ENCODE assay signal across 11 mouse cellular contexts in genomic region chr5:107436587-107437209, GRCm38 (mm10). TPM values are rescaled to one million over a fixed set of nuclear protein-coding genes. Genes with fewer than 3 reads are reported as not detected.
DNase-seq lines count a peak whose midpoint lies in the region; ATAC-seq and TF ChIP-seq lines count a peak whose summit lies in the region.
"Had no signal": no experiment of that assay in that cellular context is flagged by ENCODE, and none has a peak within 500 bp of the region (broad histone marks: within the 10 kb centered on the region; RNA-seq: fewer than 3 reads in every experiment).

No protein-coding gene starts in this region.

- no peaks in the 10 kb centered on the region for H3K9me3 ChIP-seq in forebrain, embryonic 13.5 days (replicated peaks)
- H3K9me3 ChIP-seq in forebrain, postnatal 0 days (ENCODE audit: low read length), result no peaks in the 10 kb centered on the region
- no peaks in the 10 kb centered on the region for H3K9me3 ChIP-seq in midbrain, embryonic 12.5 days
- H3K9me3 ChIP-seq in midbrain, embryonic 15.5 days, result no peaks in the 10 kb centered on the region
- H3K9me3 ChIP-seq in embryonic facial prominence, embryonic 10.5 days, result no peaks in the 10 kb centered on the region

- H3K4me1 ChIP-seq in forebrain, embryonic 13.5 days, result peaks cover 7% of the 10 kb centered on the region; the same call in 1 of the 2 replicates
- no peaks in the 10 kb centered on the region for H3K4me1 ChIP-seq in forebrain, postnatal 0 days (ENCODE audit: insufficient read depth)
- H3K4me1 ChIP-seq in midbrain, embryonic 12.5 days, result peaks cover 8% of the 10 kb centered on the region
- peaks cover 13% of the 10 kb centered on the region for H3K4me1 ChIP-seq in midbrain, embryonic 15.5 days
- peaks cover 12% of the 10 kb centered on the region for H3K4me1 ChIP-seq in embryonic facial prominence, embryonic 10.5 days

- H3K27ac ChIP-seq in forebrain, embryonic 13.5 days, result no peak overlapping the region
- H3K27ac ChIP-seq in forebrain, postnatal 0 days (ENCODE audit: low read depth, low read length), result no peak overlapping the region
- H3K27ac ChIP-seq in midbrain, embryonic 12.5 days (replicated peaks), result no peak overlapping the region
- no peak overlapping the region for H3K27ac ChIP-seq in midbrain, embryonic 15.5 days
- H3K27ac ChIP-seq in embryonic facial prominence, embryonic 10.5 days (replicated peaks), result peak overlapping the region; percentile 97

- H3K27me3 ChIP-seq in forebrain, embryonic 13.5 days, result no peaks in the 10 kb centered on the region
- H3K27me3 ChIP-seq in forebrain, postnatal 0 days (ENCODE audit: insufficient read depth, low read length), result no peaks in the 10 kb centered on the region
- no peaks in the 10 kb centered on the region; the same call in 1 of the 2 replicates for H3K27me3 ChIP-seq in midbrain, embryonic 12.5 days
- H3K27me3 ChIP-seq in midbrain, embryonic 15.5 days (replicated peaks), result no peaks in the 10 kb centered on the region
- no peaks in the 10 kb centered on the region for H3K27me3 ChIP-seq in embryonic facial prominence, embryonic 10.5 days (replicated peaks; ENCODE audit: low read depth, poor library complexity, severe bottlenecking)

- H3K4me2 ChIP-seq in forebrain, embryonic 13.5 days, result peak overlapping the region; percentile 63; the same call in 1 of the 2 replicates
- no peak overlapping the region for H3K4me2 ChIP-seq in forebrain, postnatal 0 days (ENCODE audit: low read depth)
- H3K4me2 ChIP-seq in midbrain, embryonic 12.5 days (replicated peaks), result peak overlapping the region; percentile 68; the same call in 1 of the 2 replicates
- H3K4me2 ChIP-seq in midbrain, embryonic 15.5 days, result no peak overlapping the region

- no peak overlapping the region for H3K4me3 ChIP-seq in forebrain, embryonic 13.5 days
- no peak overlapping the region for H3K4me3 ChIP-seq in forebrain, postnatal 0 days (ENCODE audit: low read depth, low read length)
- no peak overlapping the region for H3K4me3 ChIP-seq in midbrain, embryonic 12.5 days
- no peak overlapping the region for H3K4me3 ChIP-seq in midbrain, embryonic 15.5 days
- H3K4me3 ChIP-seq in embryonic facial prominence, embryonic 10.5 days, result 0 out of 2 replicates have a peak overlapping the region, but pooled peaks have one; percentile 90

- DNase-seq in forebrain, postnatal 0 days, result no peak
- DNase-seq in embryonic facial prominence, embryonic 10.5 days (ENCODE audit: low spot score), result no peak
- DNase-seq in testis, postnatal 14 days (ENCODE audit: low spot score), result peak; percentile 24
- DNase-seq in adrenal gland, adult 8-10 months, result no peak
- DNase-seq in urinary bladder, postnatal 10 days (ENCODE audit: low spot score), result no peak

- H3K36me3 ChIP-seq in forebrain, embryonic 13.5 days (ENCODE audit: poor library complexity, severe bottlenecking), result no peaks in the 10 kb centered on the region
- H3K36me3 ChIP-seq in forebrain, postnatal 0 days (ENCODE audit: insufficient read depth), result no peaks in the 10 kb centered on the region
- no peaks in the 10 kb centered on the region for H3K36me3 ChIP-seq in midbrain, embryonic 12.5 days
- no peaks in the 10 kb centered on the region for H3K36me3 ChIP-seq in midbrain, embryonic 15.5 days (replicated peaks)
- H3K36me3 ChIP-seq in embryonic facial prominence, embryonic 10.5 days (replicated peaks), result no peaks in the 10 kb centered on the region

- H3K9ac ChIP-seq in forebrain, embryonic 13.5 days, result no peak overlapping the region
- no peak overlapping the region for H3K9ac ChIP-seq in forebrain, postnatal 0 days
- H3K9ac ChIP-seq in midbrain, embryonic 12.5 days (replicated peaks), result no peak overlapping the region
- no peak overlapping the region for H3K9ac ChIP-seq in midbrain, embryonic 15.5 days

- no peak for TF ChIP-seq CTCF in forebrain, postnatal 0 days (IDR thresholded peaks at IDR 0.05; ENCODE audit: low read depth)

- no peak for ATAC-seq in forebrain, embryonic 13.5 days
- no peak for ATAC-seq in forebrain, postnatal 0 days
- ATAC-seq in midbrain, embryonic 12.5 days (ENCODE audit: low FRiP score, low read depth), result no peak
- ATAC-seq in midbrain, embryonic 15.5 days (replicated peaks), result no peak

- WGBS in forebrain, embryonic 13.5 days, result 78% methylated on average over 6 of the region's 6 CpGs
- WGBS in forebrain, postnatal 0 days, result 90% methylated on average over 6 of the region's 6 CpGs
- 78% methylated on average over 6 of the region's 6 CpGs for WGBS in midbrain, embryonic 12.5 days
- 85% methylated on average over 6 of the region's 6 CpGs for WGBS in midbrain, embryonic 15.5 days
- 69% methylated on average over 6 of the region's 6 CpGs for WGBS in embryonic facial prominence, embryonic 10.5 days

RNA-seq across cellular contexts. Expression of gene Btbd8, which starts 1.1 kb away (rescaled TPM):
- 14.5 and 14.6 TPM in 2 replicates for polyA plus RNA-seq in forebrain, embryonic 13.5 days (2015; fragmentation: Nextera tagmentation; extraction: Ambion mirVana)
- total RNA-seq in forebrain, postnatal 0 days (2014; rRNA removed), result 51.8 and 52.5 TPM in 2 replicates
- polyA plus RNA-seq in forebrain, postnatal 0 days (2015; fragmentation: Nextera tagmentation; extraction: Ambion mirVana), result 19.1 and 26.3 TPM in 2 replicates
- polyA plus RNA-seq in midbrain, embryonic 12.5 days (2016; fragmentation: Nextera tagmentation; extraction: Ambion mirVana), result 11.6 and 13.6 TPM in 2 replicates
- polyA plus RNA-seq in midbrain, embryonic 15.5 days (2015; fragmentation: Nextera tagmentation; extraction: Ambion mirVana), result 22.4 and 22.5 TPM in 2 replicates
- 4.5 and 4.9 TPM in 2 replicates for polyA plus RNA-seq in embryonic facial prominence, embryonic 10.5 days (2016; fragmentation: Nextera tagmentation; extraction: Ambion mirVana)
- total RNA-seq in adrenal gland, adult 8-10 months (2022), result 10 to 100 TPM in 1 of 4 experiments, 1 to 10 TPM in 3; 5.1 to 11.5 (median 8.9) TPM

RNA-seq across cellular contexts. Expression of gene Lpcat2b, which starts 5.3 kb away (rescaled TPM):
- not detected in 2 replicates for polyA plus RNA-seq in forebrain, embryonic 13.5 days (2015; fragmentation: Nextera tagmentation; extraction: Ambion mirVana)
- not detected in 2 replicates for total RNA-seq in forebrain, postnatal 0 days (2014; rRNA removed)
- polyA plus RNA-seq in forebrain, postnatal 0 days (2015; fragmentation: Nextera tagmentation; extraction: Ambion mirVana), result 0.05 TPM in 1 of 2 replicates, not detected in the other
- not detected in 2 replicates for polyA plus RNA-seq in midbrain, embryonic 12.5 days (2016; fragmentation: Nextera tagmentation; extraction: Ambion mirVana)
- polyA plus RNA-seq in midbrain, embryonic 15.5 days (2015; fragmentation: Nextera tagmentation; extraction: Ambion mirVana), result not detected in 2 replicates
- not detected in 2 replicates for polyA plus RNA-seq in embryonic facial prominence, embryonic 10.5 days (2016; fragmentation: Nextera tagmentation; extraction: Ambion mirVana)
- not detected for total RNA-seq in adrenal gland, adult 8-10 months (2022)
- total RNA-seq: heart, adult 18-20 months had no signal
- polyA plus RNA-seq: kidney, embryonic 14.5 days; limb, embryonic 11.5 days had no signal

RNA-seq across cellular contexts. Expression of gene Ephx4, which starts 34.2 kb away (rescaled TPM):
- polyA plus RNA-seq in forebrain, embryonic 13.5 days (2015; fragmentation: Nextera tagmentation; extraction: Ambion mirVana), result 1.3 and 2.3 TPM in 2 replicates
- total RNA-seq in forebrain, postnatal 0 days (2014; rRNA removed), result 12.9 and 15.4 TPM in 2 replicates
- polyA plus RNA-seq in forebrain, postnatal 0 days (2015; fragmentation: Nextera tagmentation; extraction: Ambion mirVana), result 18.0 and 20.2 TPM in 2 replicates
- polyA plus RNA-seq in midbrain, embryonic 12.5 days (2016; fragmentation: Nextera tagmentation; extraction: Ambion mirVana), result 0.83 and 0.84 TPM in 2 replicates
- 1.6 and 2.2 TPM in 2 replicates for polyA plus RNA-seq in midbrain, embryonic 15.5 days (2015; fragmentation: Nextera tagmentation; extraction: Ambion mirVana)
- polyA plus RNA-seq in embryonic facial prominence, embryonic 10.5 days (2016; fragmentation: Nextera tagmentation; extraction: Ambion mirVana), result 0.43 and 0.76 TPM in 2 replicates
- 1 to 10 TPM; 1.4 to 3.1 (median 2.1) TPM for total RNA-seq in adrenal gland, adult 8-10 months (2022)

Comparison
In these comparisons a context has a peak if more than half of its experiments do, and no peak if none do; other contexts are left out.
1. H3K4me2 ChIP-seq: peak in forebrain, embryonic 13.5 days (single experiment) and midbrain, embryonic 12.5 days (single experiment); none in forebrain, postnatal 0 days (single experiment) and midbrain, embryonic 15.5 days (single experiment).